Mouse (Mus musculus) myocyte (in vitro differentiated cells): ENCODE measurements at regions not wholly inside any gene's neighbourhood (a gene's known extent, or its start where the extent isn't known, plus 50 kb on each side); places are given as distances from the start of the nearest gene placed in this dataset.

Experiments
- E2F4 ChIP-seq: IDR thresholded peaks from one replicate; pipeline ENCODE4 v1.6.1; 2011; ENCODE audit warnings: mild to moderate bottlenecking, control low read depth, moderate library complexity; ENCODE audit not compliant: insufficient read depth
- MAX ChIP-seq: IDR thresholded peaks from one replicate; pipeline ENCODE4 v1.6.1; 2011; ENCODE audit warnings: low read depth, mild to moderate bottlenecking, control low read depth
- MYOD1 ChIP-seq, 3 experiments: IDR thresholded peaks; one replicate each; pipeline ENCODE4 v1.6.1; 2011; ENCODE audit warnings: control low read depth in 2 of 3, low read depth in 2 of 3, mild to moderate bottlenecking in 2 of 3, moderate library complexity in 1 of 3; ENCODE audit not compliant: insufficient read length in 2 of 3, control insufficient read depth in 1 of 3
- MYOG ChIP-seq, 3 experiments: IDR thresholded peaks; one replicate each; pipeline ENCODE4 v1.6.1; 2011; ENCODE audit warnings: control low read depth in 2 of 3, low read depth in 2 of 3, mild to moderate bottlenecking in 2 of 3; ENCODE audit not compliant: insufficient read length in 2 of 3, control insufficient read depth in 1 of 3, insufficient read depth in 1 of 3
- POLR2A ChIP-seq: IDR thresholded peaks from one replicate; pipeline ENCODE4 v1.6.1; 2011; ENCODE audit warnings: low read depth, mild to moderate bottlenecking, control low read depth, moderate library complexity; ENCODE audit not compliant: insufficient read length
- POLR2AphosphoS2 ChIP-seq: IDR thresholded peaks from one replicate; pipeline ENCODE4 v1.6.1; 2011; ENCODE audit warnings: low read depth, control low read depth; ENCODE audit not compliant: insufficient read length
- REST ChIP-seq: IDR thresholded peaks from one replicate; pipeline ENCODE4 v1.6.1; 2011; ENCODE audit warnings: mild to moderate bottlenecking, control low read depth, moderate library complexity; ENCODE audit not compliant: insufficient read depth, insufficient read length
- TCF12 ChIP-seq: IDR thresholded peaks from one replicate; pipeline ENCODE4 v1.6.1; 2011; ENCODE audit warnings: mild to moderate bottlenecking, control low read depth; ENCODE audit not compliant: poor library complexity, insufficient read depth, severe bottlenecking
- TCF3 ChIP-seq: IDR thresholded peaks from one replicate; pipeline ENCODE4 v1.6.1; 2011; ENCODE audit warnings: low read depth, control low read depth; ENCODE audit not compliant: insufficient read length
- USF1 ChIP-seq: IDR thresholded peaks from one replicate; pipeline ENCODE4 v1.6.1; 2011; ENCODE audit warnings: low read depth, mild to moderate bottlenecking, control low read depth, moderate library complexity

DNA sequence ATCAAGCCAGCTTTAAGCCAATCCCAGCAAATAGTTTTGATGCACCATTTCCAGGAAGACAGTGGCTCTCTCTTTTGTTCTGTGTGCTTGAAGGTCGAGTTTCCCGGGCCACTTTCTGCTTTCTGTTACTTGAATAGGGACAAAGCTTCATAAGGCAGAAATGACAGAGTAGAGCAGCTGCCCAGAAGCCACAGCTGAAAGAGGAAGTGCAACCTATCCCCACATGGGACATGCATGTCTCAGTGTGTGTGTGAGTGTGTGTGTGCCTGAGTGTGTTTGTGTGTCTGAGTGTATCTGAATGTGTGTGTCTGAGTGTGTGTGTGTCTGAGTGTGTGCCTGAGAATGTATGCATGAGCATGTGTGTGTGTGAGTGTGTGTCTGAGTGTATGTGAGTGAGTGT lies 120.2 kb upstream of the Rreb1 start:
- TF ChIP-seq TCF12 (peak; percentile 25), POLR2A (no peak), TCF3 (peak; percentile 53), MYOD1 (IDR thresholded peaks at IDR 0.05; ENCODE audit: control insufficient read depth in 1 of 3, insufficient read length in 2 of 3, low read depth in 2 of 3) (peak; percentile 77 to 96 (median 95)), MYOG (IDR thresholded peaks at IDR 0.05; ENCODE audit: control insufficient read depth in 1 of 3, insufficient read depth in 1 of 3, insufficient read length in 2 of 3, low read depth in 2 of 3) (peak; percentile 30 to 80 (median 44)), USF1 (no peak), MAX (no peak), E2F4 (no peak), POLR2AphosphoS2 (no peak), REST (no peak)
